Mouse (Mus musculus): ENCODE measurements at regions not wholly inside any gene's neighbourhood (a gene's known extent, or its start where the extent isn't known, plus 50 kb on each side); places are given as distances from the start of the nearest gene placed in this dataset.

- no peak overlapping the region for H3K27ac ChIP-seq (ENCODE audit: insufficient read depth, low read depth, low read length)
- no peak for TF ChIP-seq CTCF (IDR thresholded peaks at IDR 0.05; ENCODE audit: low read depth, low read length)
- no peak for TF ChIP-seq POLR2A (IDR thresholded peaks at IDR 0.05; ENCODE audit: borderline replicate concordance, low read depth, low read length)
- no peak overlapping the region for H3K4me3 ChIP-seq (ENCODE audit: insufficient read depth, low read length)
- no peaks in the 10 kb centered on the region for H3K4me1 ChIP-seq (ENCODE audit: control insufficient read depth, insufficient read depth, low read length)
Measured at GRCm38 (mm10) chr9:116311364-116311763, 136.2 kb upstream of the Tgfbr2 start.

- no peak overlapping the region for H3K4me3 ChIP-seq (ENCODE audit: insufficient read depth, low read length)
- H3K4me1 ChIP-seq (ENCODE audit: control insufficient read depth, insufficient read depth, low read length), result no peaks in the 10 kb centered on the region
- no peak overlapping the region for H3K27ac ChIP-seq (ENCODE audit: insufficient read depth, low read depth, low read length)
- TF ChIP-seq POLR2A (IDR thresholded peaks at IDR 0.05; ENCODE audit: borderline replicate concordance, low read depth, low read length), result no peak
- TF ChIP-seq CTCF (IDR thresholded peaks at IDR 0.05; ENCODE audit: low read depth, low read length), result no peak
Measured at GRCm38 (mm10) chr9:116301602-116302001, 126.4 kb upstream of the Tgfbr2 start.

- TF ChIP-seq CTCF (IDR thresholded peaks at IDR 0.05; ENCODE audit: low read depth, low read length), result no peak
- TF ChIP-seq POLR2A (IDR thresholded peaks at IDR 0.05; ENCODE audit: borderline replicate concordance, low read depth, low read length), result no peak
- no peak overlapping the region for H3K27ac ChIP-seq (ENCODE audit: insufficient read depth, low read depth, low read length)
- H3K4me1 ChIP-seq (ENCODE audit: control insufficient read depth, insufficient read depth, low read length), result no peaks in the 10 kb centered on the region
- H3K4me3 ChIP-seq (ENCODE audit: insufficient read depth, low read length), result no peak overlapping the region
Measured at GRCm38 (mm10) chr9:116298791-116299190, 123.6 kb upstream of the Tgfbr2 start.

GRCm38 (mm10) chr9:116296349-116296748 lies 121.2 kb upstream of the Tgfbr2 start:
- Histone ChIP-seq H3K4me3 (ENCODE audit: insufficient read depth, low read length) (no peak overlapping the region), H3K27ac (ENCODE audit: insufficient read depth, low read depth, low read length) (no peak overlapping the region), H3K4me1 (ENCODE audit: control insufficient read depth, insufficient read depth, low read length) (no peaks in the 10 kb centered on the region)
- TF ChIP-seq CTCF (IDR thresholded peaks at IDR 0.05; ENCODE audit: low read depth, low read length) (no peak), POLR2A (IDR thresholded peaks at IDR 0.05; ENCODE audit: borderline replicate concordance, low read depth, low read length) (no peak)

DNA sequence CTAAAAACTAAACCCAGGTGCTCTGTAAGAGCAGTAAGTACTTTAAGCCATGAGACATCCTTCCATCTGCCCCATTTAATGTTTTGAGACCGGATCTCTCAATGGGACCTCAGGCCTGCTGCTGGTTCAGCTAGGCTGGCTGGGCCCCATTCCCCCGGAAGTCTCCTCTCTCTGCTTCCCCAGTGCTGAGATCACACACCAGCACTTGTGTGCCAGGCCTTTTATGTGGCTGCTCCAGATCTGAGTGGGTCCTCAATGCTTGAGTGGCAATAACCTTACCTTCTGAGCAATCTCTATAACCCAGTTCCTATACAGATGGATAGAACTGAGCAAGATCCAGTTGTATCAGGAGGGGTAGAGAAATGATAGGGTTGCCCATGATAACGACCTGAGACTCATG lies 118.9 kb upstream of the Tgfbr2 start:
- H3K4me1 ChIP-seq (ENCODE audit: control insufficient read depth, insufficient read depth, low read length), result no peaks in the 10 kb centered on the region
- TF ChIP-seq POLR2A (IDR thresholded peaks at IDR 0.05; ENCODE audit: borderline replicate concordance, low read depth, low read length), result no peak
- no peak for TF ChIP-seq CTCF (IDR thresholded peaks at IDR 0.05; ENCODE audit: low read depth, low read length)
- no peak overlapping the region for H3K4me3 ChIP-seq (ENCODE audit: insufficient read depth, low read length)
- H3K27ac ChIP-seq (ENCODE audit: insufficient read depth, low read depth, low read length), result no peak overlapping the region

GRCm38 (mm10) chr9:116293110-116293509 lies 118.0 kb upstream of the Tgfbr2 start:
- Histone ChIP-seq H3K27ac (ENCODE audit: insufficient read depth, low read depth, low read length) (no peak overlapping the region), H3K4me1 (ENCODE audit: control insufficient read depth, insufficient read depth, low read length) (no peaks in the 10 kb centered on the region), H3K4me3 (ENCODE audit: insufficient read depth, low read length) (no peak overlapping the region)
- TF ChIP-seq CTCF (IDR thresholded peaks at IDR 0.05; ENCODE audit: low read depth, low read length) (no peak), POLR2A (IDR thresholded peaks at IDR 0.05; ENCODE audit: borderline replicate concordance, low read depth, low read length) (no peak)

GRCm38 (mm10) chr9:116291624-116292023 lies 116.5 kb upstream of the Tgfbr2 start:
- no peak overlapping the region for H3K27ac ChIP-seq (ENCODE audit: insufficient read depth, low read depth, low read length)
- H3K4me3 ChIP-seq (ENCODE audit: insufficient read depth, low read length), result no peak overlapping the region
- TF ChIP-seq POLR2A (IDR thresholded peaks at IDR 0.05; ENCODE audit: borderline replicate concordance, low read depth, low read length) (no peak), CTCF (IDR thresholded peaks at IDR 0.05; ENCODE audit: low read depth, low read length) (no peak)
- H3K4me1 ChIP-seq (ENCODE audit: control insufficient read depth, insufficient read depth, low read length), result no peaks in the 10 kb centered on the region

- Histone ChIP-seq H3K4me3 (ENCODE audit: insufficient read depth, low read length) (no peak overlapping the region), H3K27ac (ENCODE audit: insufficient read depth, low read depth, low read length) (no peak overlapping the region), H3K4me1 (ENCODE audit: control insufficient read depth, insufficient read depth, low read length) (no peaks in the 10 kb centered on the region)
- TF ChIP-seq POLR2A (IDR thresholded peaks at IDR 0.05; ENCODE audit: borderline replicate concordance, low read depth, low read length) (no peak), CTCF (IDR thresholded peaks at IDR 0.05; ENCODE audit: low read depth, low read length) (no peak)
Measured at GRCm38 (mm10) chr9:116290896-116291295, 115.7 kb upstream of the Tgfbr2 start.

- no peak overlapping the region for H3K27ac ChIP-seq (ENCODE audit: insufficient read depth, low read depth, low read length)
- H3K4me3 ChIP-seq (ENCODE audit: insufficient read depth, low read length), result no peak overlapping the region
- H3K4me1 ChIP-seq (ENCODE audit: control insufficient read depth, insufficient read depth, low read length), result no peaks in the 10 kb centered on the region
- TF ChIP-seq CTCF (IDR thresholded peaks at IDR 0.05; ENCODE audit: low read depth, low read length), result no peak
- no peak for TF ChIP-seq POLR2A (IDR thresholded peaks at IDR 0.05; ENCODE audit: borderline replicate concordance, low read depth, low read length)
Measured at GRCm38 (mm10) chr9:116285691-116286431, 110.7 kb upstream of the Tgfbr2 start.

- no peak overlapping the region for H3K27ac ChIP-seq (ENCODE audit: insufficient read depth, low read depth, low read length)
- no peak for TF ChIP-seq POLR2A (IDR thresholded peaks at IDR 0.05; ENCODE audit: borderline replicate concordance, low read depth, low read length)
- no peak for TF ChIP-seq CTCF (IDR thresholded peaks at IDR 0.05; ENCODE audit: low read depth, low read length)
- no peaks in the 10 kb centered on the region for H3K4me1 ChIP-seq (ENCODE audit: control insufficient read depth, insufficient read depth, low read length)
Measured at GRCm38 (mm10) chr9:116283790-116284526, 108.8 kb upstream of the Tgfbr2 start.

More at GRCm38 (mm10) chr9:116283790-116284526, 108.8 kb upstream of the Tgfbr2 start:
- H3K4me3 ChIP-seq (ENCODE audit: insufficient read depth, low read length), result no peak overlapping the region
